Mouse (Mus musculus): Measurements from ENCODE around the gene Pik3c2a.

DNA sequence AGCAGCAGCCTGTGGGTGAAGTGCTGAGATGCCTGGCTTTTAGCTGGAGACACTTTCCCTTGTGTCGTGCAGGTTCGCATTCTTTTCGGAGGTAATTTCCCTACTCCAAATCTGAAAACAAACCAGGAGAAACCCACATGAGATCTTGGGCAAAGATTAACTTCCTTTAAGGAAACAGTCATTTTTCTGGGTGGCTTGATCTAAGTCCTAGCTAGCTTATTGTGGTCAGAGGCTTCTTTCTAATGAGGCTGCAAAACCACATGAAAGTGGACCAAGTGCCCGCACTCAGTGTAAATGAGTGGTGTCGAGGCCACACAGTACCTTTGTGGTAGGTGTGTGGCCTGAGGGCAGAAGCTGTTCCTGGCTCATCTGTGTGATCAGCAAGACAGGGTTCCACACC, 41.0 kb upstream of the Pik3c2a start:
- TF ChIP-seq CTCF (IDR thresholded peaks at IDR 0.05; ENCODE audit: low read depth) (no peak), EP300 (IDR thresholded peaks at IDR 0.05; ENCODE audit: low read depth) (no peak)

Measured in liver, postnatal 0 days (tissue).